Mouse (Mus musculus): Measurements from ENCODE around the gene Os9. TPM values are rescaled to one million over a fixed set of nuclear protein-coding genes. Genes with fewer than 3 reads are reported as not detected.
A peak's percentile ranks its signal among the peaks of the same experiment; 100 is the strongest.

Gene Os9
- total and polyA plus RNA-seq, 3 experiments: 42.4 to 60.4 TPM; not detected in 1

DNA sequence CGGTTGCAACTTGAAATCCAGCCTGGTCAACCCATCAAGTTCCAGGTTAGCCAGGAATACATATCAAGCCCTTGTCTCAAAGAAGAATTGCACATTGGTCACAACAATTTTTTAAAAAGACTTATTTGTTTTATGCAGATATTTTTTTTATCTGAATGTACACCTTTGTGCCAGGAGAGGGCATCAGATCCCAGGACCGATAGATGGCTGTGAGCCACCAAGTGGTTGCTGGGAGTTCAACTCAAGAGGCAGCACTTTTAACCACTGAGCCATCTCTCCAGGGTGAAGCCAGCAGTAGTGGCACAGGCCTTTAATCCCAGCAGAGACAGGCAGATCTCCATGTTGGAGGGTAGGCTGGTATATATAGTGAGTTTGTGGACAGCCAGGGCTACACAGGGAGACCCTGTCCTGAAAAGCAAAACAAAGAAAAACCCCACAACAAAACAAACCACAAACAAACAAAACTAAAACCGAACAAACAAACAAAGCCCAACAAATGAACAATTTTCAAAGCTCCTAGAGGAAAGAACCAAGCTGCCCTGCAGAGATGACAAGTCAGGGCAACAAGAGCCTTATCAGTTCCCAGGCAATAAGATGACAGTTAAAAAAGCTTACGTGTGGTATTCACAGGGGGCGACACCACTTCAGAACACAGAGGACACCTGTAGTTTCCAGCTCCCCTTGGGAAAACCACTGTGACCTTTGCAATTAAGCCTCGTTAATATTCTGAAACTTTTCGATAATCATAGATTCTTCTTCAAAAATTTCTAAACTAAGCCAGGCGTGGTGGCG is 4.5 kb upstream of the Os9 start (continued):
- TF ChIP-seq HCFC1 (IDR thresholded peaks at IDR 0.05; ENCODE audit: low read depth, low read length) (no peak), RAD21 (IDR thresholded peaks at IDR 0.05; ENCODE audit: low read depth, low read length) (peak; percentile 48), TAL1 (IDR thresholded peaks at IDR 0.05; ENCODE audit: low read length) (peak; percentile 35; the same call in 1 of the 2 replicates), MYB (IDR thresholded peaks at IDR 0.05; ENCODE audit: low read depth, low read length) (peak; percentile 77), E2F4 (IDR thresholded peaks at IDR 0.05; ENCODE audit: borderline replicate concordance, low read depth, low read length) (no peak), MAX (IDR thresholded peaks at IDR 0.05; ENCODE audit: low read length) (no peak), MAZ (IDR thresholded peaks at IDR 0.05; ENCODE audit: low read depth, low read length) (0 out of 2 replicates have a peak, but pooled peaks have one; percentile 24)

- Histone ChIP-seq H3K4me3 (ENCODE audit: control insufficient read depth in 1 of 2, insufficient read depth in 1 of 2, low read depth in 2 of 2, low read length in 2 of 2) (peak overlapping the region; percentile 50 to 62), H3K79me2 (ENCODE audit: control insufficient read depth, insufficient read depth, low read length, poor library complexity) (peaks cover 7% of the 10 kb centered on the region), H3K27me3 (ENCODE audit: control insufficient read depth in 1 of 2, insufficient read depth in 2 of 2, low read length in 2 of 2) (no peaks in the 10 kb centered on the region), H3K27ac (ENCODE audit: control insufficient read depth, low read depth, low read length) (peak overlapping the region; percentile 65), H3K9me3 (replicated peaks; ENCODE audit: insufficient read depth, low read length) (no peaks in the 10 kb centered on the region), H3K36me3 (ENCODE audit: control insufficient read depth in 1 of 2, insufficient read depth in 2 of 2, low read length in 2 of 2) (peaks cover 0 to 28% of the 10 kb centered on the region in 2 experiments; a peak in 2 of 4 replicates), H3K9ac (ENCODE audit: control insufficient read depth, low read depth, low read length, poor library complexity, severe bottlenecking) (peak overlapping the region; percentile 50), H3K4me1 (ENCODE audit: control insufficient read depth in 1 of 2, insufficient read depth in 2 of 2, low read length in 2 of 2) (peaks cover 8 to 33% of the 10 kb centered on the region in 2 experiments)
- peak; percentile 93 for DNase-seq (ENCODE audit: low read depth, low spot score)
- no peak for TF ChIP-seq MAZ (IDR thresholded peaks at IDR 0.05; ENCODE audit: low read depth, low read length)
- no peak for TF ChIP-seq POLR2AphosphoS5 (IDR thresholded peaks at IDR 0.05; ENCODE audit: borderline replicate concordance, low read depth, low read length)
- no peak for TF ChIP-seq MAFK (IDR thresholded peaks at IDR 0.05; ENCODE audit: borderline replicate concordance, low read depth, low read length)
- no peak for TF ChIP-seq TBP (IDR thresholded peaks at IDR 0.05; ENCODE audit: low read depth, low read length)
- no peak for TF ChIP-seq NELFE (IDR thresholded peaks at IDR 0.05; ENCODE audit: low read depth, low read length)
- 0 out of 2 replicates have a peak, but pooled peaks have one; percentile 39 for TF ChIP-seq JUND (IDR thresholded peaks at IDR 0.05; ENCODE audit: low read depth, low read length)
- TF ChIP-seq GABPA (IDR thresholded peaks at IDR 0.05; ENCODE audit: low read depth, low read length): no peak
- TF ChIP-seq ZNF384 (IDR thresholded peaks at IDR 0.05; ENCODE audit: low read depth, low read length): no peak; the same call in 1 of the 2 replicates
- no peak for TF ChIP-seq USF2 (IDR thresholded peaks at IDR 0.05; ENCODE audit: borderline replicate concordance in 1 of 2, insufficient read depth in 1 of 2, low read depth in 1 of 2, low read length in 2 of 2)
- TF ChIP-seq TCF12 (IDR thresholded peaks at IDR 0.05; ENCODE audit: low read depth, low read length): peak; percentile 50
- TF ChIP-seq MEF2A (IDR thresholded peaks at IDR 0.05; ENCODE audit: extremely low read depth, insufficient replicate concordance, low read depth, low read length, poor library complexity, severe bottlenecking): no peak
- TF ChIP-seq POLR2AphosphoS2 (IDR thresholded peaks at IDR 0.05; ENCODE audit: low read length): no peak
- peak; percentile 74 for TF ChIP-seq ZC3H11A (IDR thresholded peaks at IDR 0.05; ENCODE audit: low read depth, low read length)
- no peak for TF ChIP-seq KAT2A (conservative IDR thresholded peaks at IDR 0.05; ENCODE audit: low read depth, low read length)
- TF ChIP-seq USF1 (IDR thresholded peaks at IDR 0.05; ENCODE audit: low read depth, low read length): 0 out of 2 replicates have a peak, but pooled peaks have one; percentile 3
- peak; percentile 76 for TF ChIP-seq SMC3 (IDR thresholded peaks at IDR 0.05; ENCODE audit: low read depth, low read length)
- no peak for TF ChIP-seq GATA1 (IDR thresholded peaks at IDR 0.05; ENCODE audit: low read depth, low read length)
- TF ChIP-seq RAD21 (IDR thresholded peaks at IDR 0.05; ENCODE audit: low read depth, low read length): peak; percentile 78
- no peak for TF ChIP-seq TAL1 (IDR thresholded peaks at IDR 0.05; ENCODE audit: low read length)
- TF ChIP-seq RCOR1 (IDR thresholded peaks at IDR 0.05; ENCODE audit: low read depth, low read length): peak; percentile 16; the same call in 1 of the 2 replicates
- TF ChIP-seq EP300 (IDR thresholded peaks at IDR 0.05; ENCODE audit: low read depth in 1 of 2, low read length in 2 of 2): no peak
- no peak for TF ChIP-seq NRF1 (IDR thresholded peaks at IDR 0.05; ENCODE audit: insufficient read depth, low read depth, low read length, poor library complexity, severe bottlenecking)
- peak; percentile 44; the same call in 1 of the 2 replicates for TF ChIP-seq MYC (IDR thresholded peaks at IDR 0.05; ENCODE audit: low read depth, low read length)
- TF ChIP-seq E2F4 (IDR thresholded peaks at IDR 0.05; ENCODE audit: borderline replicate concordance, low read depth, low read length): no peak
- peak; percentile 27; the same call in 1 of the 2 replicates for TF ChIP-seq ETS1 (IDR thresholded peaks at IDR 0.05; ENCODE audit: low read depth, low read length)
- peak; percentile 65 for TF ChIP-seq HCFC1 (IDR thresholded peaks at IDR 0.05; ENCODE audit: low read depth, low read length)
- TF ChIP-seq SIN3A (IDR thresholded peaks at IDR 0.05; ENCODE audit: low read length): peak; percentile 77; the same call in 1 of the 2 replicates
- no peak for TF ChIP-seq ELF1 (IDR thresholded peaks at IDR 0.05; ENCODE audit: low read depth, low read length)
- no peak for TF ChIP-seq CHD1 (IDR thresholded peaks at IDR 0.05; ENCODE audit: low read depth, low read length)
- peak; percentile 56 for TF ChIP-seq MXI1 (IDR thresholded peaks at IDR 0.05; ENCODE audit: low read depth, low read length)
Observed at GRCm38 (mm10) chr10:127123436-127123805, 2.5 kb upstream of the Os9 start.

All from MEL (cell line).